Mouse (Mus musculus) intestine, embryonic 16.5 days (tissue): Measurements from ENCODE around the gene Atxn2. TPM values are rescaled to one million over a fixed set of nuclear protein-coding genes. Genes with fewer than 3 reads are reported as not detected.
"Not testable (repeated sequence)": the region's sequence is repeated elsewhere in the genome, so short reads cannot be mapped to it uniquely, and the experiment has no call there.

Experiments used
- ATAC-seq: fragments of 200-750 bp; cut with Nextera tagmentation; 2 replicates; pipeline ENCODE4 v1.8.0; 2017; ENCODE audit warnings: moderate TSS enrichment, moderate library complexity
- H3K27ac ChIP-seq: fragments of 300-500 bp; sonication (generic); 2 replicates; pipeline ENCODE4 v1.5.1; 2014; ENCODE audit warnings: mild to moderate bottlenecking, low read length
- H3K27me3 ChIP-seq: fragments of 300-500 bp; sonication (generic); replicated peaks from 2 replicates; pipeline ENCODE4 v1.6.1; 2014; ENCODE audit warnings: low read length, control low read depth, mixed read lengths; ENCODE audit not compliant: control insufficient read depth, insufficient read depth
- H3K36me3 ChIP-seq: fragments of 300-500 bp; sonication (generic); 2 replicates; pipeline ENCODE4 v1.6.1; 2014; ENCODE audit warnings: low read length, control low read depth; ENCODE audit not compliant: control insufficient read depth, insufficient read depth
- H3K4me1 ChIP-seq: fragments of 300-500 bp; sonication (generic); 2 replicates; pipeline ENCODE4 v1.6.1; 2014; ENCODE audit warnings: low read length, control low read depth, mixed read lengths; ENCODE audit not compliant: control insufficient read depth, insufficient read depth
- H3K4me2 ChIP-seq: fragments of 300-500 bp; sonication (generic); 2 replicates; pipeline ENCODE4 v1.6.1; 2014; ENCODE audit warnings: low read depth, low read length, control low read depth
- H3K4me3 ChIP-seq: fragments of 300-500 bp; sonication (generic); 2 replicates; pipeline ENCODE4 v1.5.1; 2014; ENCODE audit warnings: mild to moderate bottlenecking, low read length
- H3K9ac ChIP-seq: fragments of 300-500 bp; sonication (generic); 2 replicates; pipeline ENCODE4 v1.6.1; 2014; ENCODE audit warnings: low read depth, low read length
- H3K9me3 ChIP-seq: fragments of 300-500 bp; sonication (generic); 2 replicates; pipeline ENCODE4 v1.6.1; 2016; ENCODE audit warnings: low read length, control low read depth; ENCODE audit not compliant: control insufficient read depth
- WGBS: fragments of 180-500 bp; shearing (Covaris S2); extraction: QIAGEN DNeasy Blood & Tissue Kit; methylation state at CpG from one replicate; pipeline ENCODE4 v1.1.7; 2014; 5-methylcytosine and 5-hydroxymethylcytosine counted together
- polyA plus RNA-seq: library from polyadenylated mRNA; unstranded; fragments of >200 nt; fragmentation: Nextera tagmentation; extraction: Ambion mirVana; gene quantifications from 2 replicates; pipeline ENCODE4 v1.2.1, GENCODE M21; 2015

Atxn2 gene
- polyA plus RNA-seq, 1 experiment from 2014 or later = 30.7 TPM

- Histone ChIP-seq H3K9me3 (no peaks in the 10 kb centered on the region), H3K4me2 (no peak overlapping the region), H3K9ac (no peak overlapping the region), H3K4me3 (no peak overlapping the region), H3K27me3 (no peaks in the 10 kb centered on the region), H3K36me3 (no peaks in the 10 kb centered on the region), H3K27ac (no peak overlapping the region), H3K4me1 (peaks cover 46% of the 10 kb centered on the region)
- WGBS = 76% methylated on average over 5 of the region's 5 CpGs
- no peak for ATAC-seq
Observed at GRCm38 (mm10) chr5:121718462-121718861, 7.3 kb downstream of the Atxn2 start.

- no peak for ATAC-seq
- no peaks in the 10 kb centered on the region for H3K9me3 ChIP-seq
- peaks cover 33% of the 10 kb centered on the region for H3K4me1 ChIP-seq
- H3K4me3 ChIP-seq = no peak overlapping the region
- no peak overlapping the region for H3K9ac ChIP-seq
- H3K36me3 ChIP-seq = no peaks in the 10 kb centered on the region
- no peaks in the 10 kb centered on the region for H3K27me3 ChIP-seq
- WGBS = 88% methylated on average over 5 of the region's 5 CpGs
- H3K4me2 ChIP-seq = no peak overlapping the region
- no peak overlapping the region for H3K27ac ChIP-seq
Observed at GRCm38 (mm10) chr5:121720888-121721585, 9.9 kb downstream of the Atxn2 start.

GRCm38 (mm10) chr5:121721841-121722240, 10.7 kb downstream of the Atxn2 start:
- H3K9ac ChIP-seq = no peak overlapping the region
- no peaks in the 10 kb centered on the region for H3K9me3 ChIP-seq
- peak overlapping the region; percentile 39; the same call in 1 of the 2 replicates for H3K27ac ChIP-seq
- 43% methylated on average over 3 of the region's 3 CpGs for WGBS
- no peaks in the 10 kb centered on the region for H3K27me3 ChIP-seq
- H3K4me2 ChIP-seq = no peak overlapping the region
- ATAC-seq = peak; percentile 73
- no peaks in the 10 kb centered on the region for H3K36me3 ChIP-seq
- H3K4me1 ChIP-seq = peaks cover 27% of the 10 kb centered on the region
- no peak overlapping the region for H3K4me3 ChIP-seq

GRCm38 (mm10) chr5:121724678-121725077, 13.5 kb downstream of the Atxn2 start:
- H3K4me3 ChIP-seq = no peak overlapping the region
- no peaks in the 10 kb centered on the region for H3K9me3 ChIP-seq
- no peaks in the 10 kb centered on the region for H3K27me3 ChIP-seq
- peaks cover 21% of the 10 kb centered on the region for H3K4me1 ChIP-seq
- peak; percentile 74 for ATAC-seq
- no peak overlapping the region for H3K4me2 ChIP-seq
- no peak overlapping the region for H3K9ac ChIP-seq
- peak overlapping the region; percentile 28; the same call in 1 of the 2 replicates for H3K27ac ChIP-seq
- H3K36me3 ChIP-seq = no peaks in the 10 kb centered on the region
- 80% methylated on average over 1 of the region's 1 CpGs for WGBS

GRCm38 (mm10) chr5:121730057-121730456, 18.9 kb downstream of the Atxn2 start:
- Histone ChIP-seq H3K4me3 (no peak overlapping the region), H3K4me2 (no peak overlapping the region), H3K9me3 (no peaks in the 10 kb centered on the region), H3K27ac (no peak overlapping the region), H3K27me3 (no peaks in the 10 kb centered on the region), H3K36me3 (no peaks in the 10 kb centered on the region), H3K4me1 (no peaks in the 10 kb centered on the region), H3K9ac (no peak overlapping the region)
- 99% methylated on average over 2 of the region's 2 CpGs for WGBS
- peak; percentile 53; the same call in 1 of the 2 replicates for ATAC-seq

- Histone ChIP-seq H3K9ac (no peak overlapping the region), H3K4me2 (no peak overlapping the region), H3K9me3 (no peaks in the 10 kb centered on the region), H3K27me3 (no peaks in the 10 kb centered on the region), H3K36me3 (no peaks in the 10 kb centered on the region), H3K27ac (no peak overlapping the region), H3K4me1 (peaks cover 6% of the 10 kb centered on the region), H3K4me3 (no peak overlapping the region)
- 80% methylated on average over 3 of the region's 3 CpGs for WGBS
- no peak for ATAC-seq
Observed at GRCm38 (mm10) chr5:121736641-121737040, 25.5 kb downstream of the Atxn2 start.

GRCm38 (mm10) chr5:121738162-121738561, 27.0 kb downstream of the Atxn2 start:
- not testable (repeated sequence) for H3K27me3 ChIP-seq, H3K4me1 ChIP-seq, H3K4me2 ChIP-seq, H3K36me3 ChIP-seq, H3K9me3 ChIP-seq, H3K4me3 ChIP-seq, H3K9ac ChIP-seq, ATAC-seq
- H3K27ac ChIP-seq = peak overlapping the region; percentile 79; the same call in 1 of the 2 replicates
- WGBS = 18% methylated on average over 1 of the region's 2 CpGs

GRCm38 (mm10) chr5:121738576-121739191, 27.5 kb downstream of the Atxn2 start:
- no peak overlapping the region for H3K4me2 ChIP-seq
- H3K36me3 ChIP-seq = no peaks in the 10 kb centered on the region
- WGBS = 69% methylated on average over 7 of the region's 7 CpGs
- H3K4me3 ChIP-seq = no peak overlapping the region
- H3K4me1 ChIP-seq = peaks cover 9% of the 10 kb centered on the region
- no peaks in the 10 kb centered on the region for H3K9me3 ChIP-seq
- H3K27me3 ChIP-seq = no peaks in the 10 kb centered on the region
- H3K9ac ChIP-seq = no peak overlapping the region
- peak overlapping the region; percentile 79 for H3K27ac ChIP-seq
- ATAC-seq = peak; percentile 85

- no peak overlapping the region for H3K27ac ChIP-seq
- 84% methylated on average over 1 of the region's 1 CpGs for WGBS
- ATAC-seq = no peak
- no peak overlapping the region for H3K9ac ChIP-seq
- no peaks in the 10 kb centered on the region for H3K9me3 ChIP-seq
- H3K4me2 ChIP-seq = no peak overlapping the region
- peaks cover 9% of the 10 kb centered on the region for H3K4me1 ChIP-seq
- H3K27me3 ChIP-seq = no peaks in the 10 kb centered on the region
- H3K4me3 ChIP-seq = no peak overlapping the region
- H3K36me3 ChIP-seq = no peaks in the 10 kb centered on the region
Observed at GRCm38 (mm10) chr5:121740516-121740915, 29.4 kb downstream of the Atxn2 start.
